Mouse (Mus musculus): ENCODE data around the gene Lrrk1. TPM values are rescaled to one million over a fixed set of nuclear protein-coding genes. Genes with fewer than 3 reads are reported as not detected.

The Lrrk1 gene
- polyA plus RNA-seq, 1 experiment from 2014 or later = 19.5 TPM

GRCm38 (mm10) chr7:66376560-66376959, 11.6 kb downstream of the Lrrk1 start:
- peak; percentile 55; the same call in 1 of the 2 replicates for ATAC-seq (ENCODE audit: insufficient read depth, low FRiP score, low read depth)
- H3K4me2 ChIP-seq = no peak overlapping the region

DNA sequence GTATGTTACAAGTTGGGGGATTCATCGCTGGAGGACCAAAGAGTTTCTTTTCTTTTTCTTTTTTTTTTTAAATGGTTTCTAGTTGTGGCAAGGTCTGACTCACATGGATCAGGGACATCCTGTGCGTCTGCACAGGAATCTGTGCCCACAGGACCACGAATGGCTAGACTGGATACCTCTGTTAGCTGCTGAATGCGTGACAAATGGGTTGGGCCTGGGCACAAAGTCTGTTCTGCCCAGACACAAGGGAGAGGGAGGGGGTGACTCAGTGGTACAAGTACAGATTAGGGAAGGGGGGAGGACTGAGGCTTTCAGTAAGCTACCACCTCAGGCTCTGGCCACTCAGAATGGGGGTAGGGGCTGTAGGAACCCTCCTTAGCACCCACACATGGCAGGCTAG, 12.4 kb downstream of the Lrrk1 start:
- 82% methylated on average over 4 of the region's 4 CpGs for WGBS
- H3K4me1 ChIP-seq = no peaks in the 10 kb centered on the region
- H3K27me3 ChIP-seq (replicated peaks) = no peaks in the 10 kb centered on the region
- no peaks in the 10 kb centered on the region for H3K36me3 ChIP-seq
- no peak overlapping the region for H3K4me2 ChIP-seq
- no peak for ATAC-seq (ENCODE audit: insufficient read depth, low FRiP score, low read depth)
- H3K27ac ChIP-seq = peak overlapping the region; percentile 82
- no peak overlapping the region for H3K4me3 ChIP-seq (replicated peaks)
- H3K9ac ChIP-seq = no peak overlapping the region
- no peaks in the 10 kb centered on the region for H3K9me3 ChIP-seq

More at GRCm38 (mm10) chr7:66376560-66376959, 11.6 kb downstream of the Lrrk1 start:
- H3K36me3 ChIP-seq = no peaks in the 10 kb centered on the region
- no peak overlapping the region for H3K4me3 ChIP-seq (replicated peaks)
- no peaks in the 10 kb centered on the region for H3K9me3 ChIP-seq
- H3K9ac ChIP-seq = no peak overlapping the region
- no peaks in the 10 kb centered on the region for H3K27me3 ChIP-seq (replicated peaks)
- H3K27ac ChIP-seq = peak overlapping the region; percentile 82
- H3K4me1 ChIP-seq = no peaks in the 10 kb centered on the region
- WGBS = 71% methylated on average over 10 of the region's 10 CpGs

GRCm38 (mm10) chr7:66373391-66373790, 14.8 kb downstream of the Lrrk1 start:
- no peak for ATAC-seq (ENCODE audit: insufficient read depth, low FRiP score, low read depth)
- no peaks in the 10 kb centered on the region for H3K36me3 ChIP-seq
- no peak overlapping the region for H3K9ac ChIP-seq
- no peak overlapping the region for H3K4me2 ChIP-seq
- 89% methylated on average over 3 of the region's 3 CpGs for WGBS
- no peak overlapping the region for H3K27ac ChIP-seq
- H3K4me3 ChIP-seq (replicated peaks) = no peak overlapping the region
- H3K9me3 ChIP-seq = no peaks in the 10 kb centered on the region
- H3K4me1 ChIP-seq = peaks cover 6% of the 10 kb centered on the region
- H3K27me3 ChIP-seq (replicated peaks) = no peaks in the 10 kb centered on the region

DNA sequence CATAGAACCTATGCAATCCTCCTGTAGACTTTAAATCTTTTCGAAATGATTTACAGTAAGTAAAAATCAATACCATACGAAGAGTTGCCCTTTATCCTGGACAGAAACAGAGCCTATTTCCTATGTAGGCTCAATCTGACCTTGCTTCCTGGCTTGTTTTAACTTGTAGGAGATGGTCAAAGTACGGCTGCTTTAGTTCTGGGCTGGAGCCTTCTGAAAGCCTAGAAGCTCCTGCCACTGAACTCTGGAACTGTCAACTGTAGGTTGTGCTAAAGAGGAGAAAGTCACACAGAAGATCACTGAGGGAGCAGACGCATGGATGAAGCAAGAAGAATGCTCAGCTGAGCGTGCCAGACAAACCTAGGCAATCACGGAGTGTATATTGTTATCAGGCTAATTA, 17.2 kb downstream of the Lrrk1 start:
- Histone ChIP-seq H3K9ac (no peak overlapping the region), H3K27me3 (replicated peaks) (no peaks in the 10 kb centered on the region), H3K4me2 (no peak overlapping the region), H3K9me3 (no peaks in the 10 kb centered on the region), H3K4me1 (peaks cover 6% of the 10 kb centered on the region), H3K36me3 (no peaks in the 10 kb centered on the region), H3K4me3 (replicated peaks) (no peak overlapping the region), H3K27ac (no peak overlapping the region)
- no peak for ATAC-seq (ENCODE audit: insufficient read depth, low FRiP score, low read depth)
- 74% methylated on average over 6 of the region's 6 CpGs for WGBS

DNA sequence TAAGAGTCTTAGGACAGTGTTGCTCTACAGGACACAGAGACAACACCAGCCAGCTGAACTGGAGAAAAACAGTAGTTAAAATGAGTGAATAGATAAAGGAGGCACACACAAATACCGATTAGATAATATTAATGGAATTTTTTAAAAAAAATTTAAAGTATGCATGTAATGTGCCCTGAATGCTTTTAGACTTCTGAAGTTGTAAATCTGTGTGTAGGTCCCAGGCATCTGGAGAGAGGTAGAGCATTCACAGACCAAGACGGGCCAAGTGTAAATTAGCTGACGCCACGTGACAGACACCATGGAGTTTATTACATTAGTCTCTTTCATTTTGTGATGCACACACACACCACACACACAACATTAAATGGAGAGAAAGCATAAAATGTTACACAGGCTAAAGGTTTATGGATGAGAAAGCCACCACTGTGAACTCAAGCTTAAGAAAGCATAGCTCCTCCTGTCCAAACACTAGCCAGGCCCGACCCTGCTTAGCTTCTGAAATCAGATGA, 18.2 kb downstream of the Lrrk1 start:
- WGBS = 54% methylated on average over 5 of the region's 5 CpGs
- no peak overlapping the region for H3K9ac ChIP-seq
- H3K27ac ChIP-seq = no peak overlapping the region

DNA sequence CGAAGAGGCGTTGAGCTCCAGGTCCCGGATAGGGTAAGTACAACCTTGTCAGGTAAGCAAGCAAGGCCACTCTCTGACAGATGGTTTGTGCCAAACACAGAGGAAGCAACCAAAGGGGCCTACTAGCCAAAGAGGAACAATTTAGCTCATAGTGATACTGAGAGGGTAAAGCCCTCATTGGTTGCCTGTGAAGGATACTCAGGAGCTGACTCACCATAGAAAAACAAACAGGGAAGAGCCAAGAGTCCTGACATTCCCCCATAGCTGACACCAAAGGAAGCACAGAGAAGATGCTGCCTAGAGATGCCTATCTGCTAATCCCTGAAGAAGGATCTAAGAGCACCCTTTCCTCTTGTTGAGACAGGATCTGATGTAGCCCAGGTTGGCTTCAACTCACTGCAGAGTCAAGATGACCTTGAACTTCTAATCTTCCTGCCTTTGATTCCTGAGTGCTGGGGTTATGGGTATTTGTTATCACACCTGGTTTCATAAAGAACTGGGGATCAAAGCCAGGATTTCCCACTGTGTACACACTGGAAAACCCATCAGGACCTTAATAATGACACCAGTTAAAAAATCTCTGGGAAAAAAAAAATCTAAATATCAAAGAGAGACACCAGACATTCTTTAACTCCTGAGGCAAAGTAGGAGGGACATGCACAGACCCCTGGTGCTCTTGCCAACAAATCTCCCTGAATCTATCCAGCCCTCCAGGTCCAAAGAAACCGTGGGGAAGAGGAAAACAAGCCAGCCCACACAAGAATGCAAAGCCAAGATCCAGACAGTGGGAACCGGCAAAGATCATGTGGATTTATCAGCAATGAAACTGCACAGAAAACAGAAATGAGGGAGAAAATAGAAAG, 18.8 kb downstream of the Lrrk1 start:
- peak overlapping the region; percentile 31; the same call in 1 of the 2 replicates for H3K27ac ChIP-seq

More for the DNA sequence above, 18.2 kb downstream of the Lrrk1 start:
- no peak overlapping the region for H3K4me3 ChIP-seq (replicated peaks)
- peaks cover 6% of the 10 kb centered on the region for H3K4me1 ChIP-seq
- H3K27me3 ChIP-seq (replicated peaks) = no peaks in the 10 kb centered on the region
- no peaks in the 10 kb centered on the region for H3K9me3 ChIP-seq
- peak; percentile 20; the same call in 1 of the 2 replicates for ATAC-seq (ENCODE audit: insufficient read depth, low FRiP score, low read depth)
- H3K36me3 ChIP-seq = no peaks in the 10 kb centered on the region
- H3K4me2 ChIP-seq = no peak overlapping the region

DNA sequence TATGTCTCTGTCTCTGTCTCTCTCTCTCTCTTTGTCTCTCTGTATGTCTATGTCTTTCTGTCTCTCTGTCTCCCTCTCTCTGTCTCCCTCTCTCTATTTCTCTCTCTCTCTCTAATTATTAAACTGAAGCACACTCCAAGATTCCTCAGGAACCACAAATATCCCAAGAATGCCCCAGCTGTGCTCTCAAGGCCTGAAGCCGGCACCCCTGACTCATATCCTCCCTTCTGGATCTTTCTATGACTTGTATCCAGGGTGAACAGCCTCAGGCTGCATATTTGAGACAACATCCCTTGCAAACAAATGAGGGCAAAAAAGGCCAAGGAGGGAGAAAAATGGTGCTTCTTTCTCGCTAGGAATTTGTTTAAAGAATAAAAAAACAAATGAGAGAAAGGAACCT, 22.2 kb downstream of the Lrrk1 start, which contains the start of gene Gm10974:
Gene Gm10974 (plus strand): TSS at position 2 of the 400 bp plus-strand sequence.
- Histone ChIP-seq H3K27ac (no peak within 1 kb of the TSS), H3K36me3 (0 out of 2 replicates have a peak, but pooled peaks cover 5% of the 10 kb centered on the region)
- WGBS = 24% methylated on average over 2 of the region's 2 CpGs

More for the DNA sequence above, 18.8 kb downstream of the Lrrk1 start:
- WGBS = 59% methylated on average over 5 of the region's 5 CpGs
- Histone ChIP-seq H3K27me3 (replicated peaks) (no peaks in the 10 kb centered on the region), H3K4me2 (no peak overlapping the region), H3K36me3 (no peaks in the 10 kb centered on the region), H3K4me3 (replicated peaks) (no peak overlapping the region), H3K9ac (no peak overlapping the region), H3K4me1 (peaks cover 6% of the 10 kb centered on the region), H3K9me3 (no peaks in the 10 kb centered on the region)
- ATAC-seq (ENCODE audit: insufficient read depth, low FRiP score, low read depth) = no peak

GRCm38 (mm10) chr7:66365411-66365810, 22.7 kb downstream of the Lrrk1 start:
- Histone ChIP-seq H3K4me1 (peaks cover 6% of the 10 kb centered on the region), H3K36me3 (0 out of 2 replicates have a peak, but pooled peaks cover 5% of the 10 kb centered on the region), H3K4me3 (replicated peaks) (no peak overlapping the region), H3K27ac (no peak overlapping the region), H3K4me2 (no peak overlapping the region), H3K9ac (no peak overlapping the region), H3K9me3 (0 out of 2 replicates have a peak, but pooled peaks cover 5% of the 10 kb centered on the region), H3K27me3 (replicated peaks) (no peaks in the 10 kb centered on the region)
- WGBS = 72% methylated on average over 2 of the region's 2 CpGs
- no peak for ATAC-seq (ENCODE audit: insufficient read depth, low FRiP score, low read depth)

More for the DNA sequence above, 22.2 kb downstream of the Lrrk1 start, which contains the start of gene Gm10974:
- Histone ChIP-seq H3K4me3 (replicated peaks) (no peak within 1 kb of the TSS), H3K9me3 (0 out of 2 replicates have a peak, but pooled peaks cover 5% of the 10 kb centered on the region), H3K4me2 (no peak within 1 kb of the TSS), H3K4me1 (peaks cover 6% of the 10 kb centered on the region), H3K9ac (no peak within 1 kb of the TSS), H3K27me3 (replicated peaks) (no peaks in the 10 kb centered on the region)
- no peak for ATAC-seq (ENCODE audit: insufficient read depth, low FRiP score, low read depth)

GRCm38 (mm10) chr7:66364491-66364890, 23.7 kb downstream of the Lrrk1 start:
- Histone ChIP-seq H3K4me3 (replicated peaks) (no peak overlapping the region), H3K36me3 (0 out of 2 replicates have a peak, but pooled peaks cover 5% of the 10 kb centered on the region), H3K4me2 (no peak overlapping the region), H3K9ac (no peak overlapping the region), H3K27ac (no peak overlapping the region), H3K27me3 (replicated peaks) (no peaks in the 10 kb centered on the region), H3K9me3 (0 out of 2 replicates have a peak, but pooled peaks cover 5% of the 10 kb centered on the region), H3K4me1 (peaks cover 6% of the 10 kb centered on the region)
- 92% methylated on average over 11 of the region's 11 CpGs for WGBS
- no peak for ATAC-seq (ENCODE audit: insufficient read depth, low FRiP score, low read depth)

DNA sequence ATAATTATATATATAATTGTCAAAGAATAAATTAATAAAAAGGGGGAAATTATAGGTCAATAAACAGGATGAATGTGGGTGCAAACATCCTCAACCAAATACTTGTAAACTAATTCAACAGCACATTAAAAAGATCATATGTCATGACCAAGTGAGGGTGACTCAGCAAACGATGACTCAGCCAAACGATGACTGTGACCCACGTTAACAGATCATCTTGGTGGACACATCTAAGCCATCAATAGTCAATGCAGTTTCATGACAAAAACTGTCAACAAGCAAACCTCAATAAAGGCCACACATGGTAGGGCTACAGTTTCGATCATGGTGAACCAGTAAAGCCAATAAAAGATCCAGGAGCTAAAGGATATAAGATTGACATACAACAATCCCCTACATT, 29.1 kb downstream of the Lrrk1 start:
- ATAC-seq (ENCODE audit: insufficient read depth, low FRiP score, low read depth) = no peak
- 0 out of 2 replicates have a peak, but pooled peaks cover 5% of the 10 kb centered on the region for H3K9me3 ChIP-seq
- no peak overlapping the region for H3K9ac ChIP-seq
- H3K4me1 ChIP-seq = no peaks in the 10 kb centered on the region; the same call in 1 of the 2 replicates
- H3K27ac ChIP-seq = no peak overlapping the region
- no peak overlapping the region for H3K4me2 ChIP-seq
- H3K36me3 ChIP-seq = 0 out of 2 replicates have a peak, but pooled peaks cover 5% of the 10 kb centered on the region
- WGBS = 87% methylated on average over 4 of the region's 4 CpGs
- no peak overlapping the region for H3K4me3 ChIP-seq (replicated peaks)
- H3K27me3 ChIP-seq (replicated peaks) = no peaks in the 10 kb centered on the region

DNA sequence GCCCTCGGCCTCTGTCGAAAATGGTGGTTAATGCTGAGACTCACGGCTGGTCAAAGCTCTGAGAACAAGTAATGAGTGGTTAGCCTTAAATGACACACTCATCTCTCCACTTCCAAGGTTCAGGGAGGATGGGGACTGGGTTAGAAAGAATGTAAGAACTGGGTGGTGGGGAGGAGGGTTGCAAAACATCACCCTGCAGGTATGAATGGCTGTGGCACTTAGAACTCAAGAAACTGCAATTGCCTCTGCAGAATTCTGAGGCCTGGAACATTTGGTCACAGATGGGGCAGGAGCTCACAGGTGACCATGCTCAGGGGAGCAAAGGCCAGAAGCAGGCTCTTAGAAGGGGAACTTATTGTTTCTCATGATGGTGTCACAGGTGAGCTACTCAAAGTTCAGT, 29.7 kb downstream of the Lrrk1 start:
- ATAC-seq (ENCODE audit: insufficient read depth, low FRiP score, low read depth) = no peak
- WGBS = 91% methylated on average over 3 of the region's 3 CpGs
- 0 out of 2 replicates have a peak, but pooled peaks cover 5% of the 10 kb centered on the region for H3K9me3 ChIP-seq
- H3K4me2 ChIP-seq = no peak overlapping the region
- no peaks in the 10 kb centered on the region; the same call in 1 of the 2 replicates for H3K4me1 ChIP-seq
- 0 out of 2 replicates have a peak, but pooled peaks cover 5% of the 10 kb centered on the region for H3K36me3 ChIP-seq
- no peaks in the 10 kb centered on the region for H3K27me3 ChIP-seq (replicated peaks)
- no peak overlapping the region for H3K4me3 ChIP-seq (replicated peaks)
- no peak overlapping the region for H3K9ac ChIP-seq
- no peak overlapping the region for H3K27ac ChIP-seq

Measured in stomach, embryonic 15.5 days (tissue).